Mouse (Mus musculus): Measurements from ENCODE around the gene Parp16.

- TF ChIP-seq CTCF (conservative IDR thresholded peaks at IDR 0.05 in 1 of 2, IDR thresholded peaks at IDR 0.05 in 1 of 2; ENCODE audit: low read depth in 2 of 2, low read length in 2 of 2) (no peak), POLR2A (IDR thresholded peaks at IDR 0.05; ENCODE audit: low read depth, low read length) (no peak)
Observed at GRCm38 (mm10) chr9:65153331-65153711, 41.8 kb upstream of the Parp16 start.
